In the genomic region with DNA sequence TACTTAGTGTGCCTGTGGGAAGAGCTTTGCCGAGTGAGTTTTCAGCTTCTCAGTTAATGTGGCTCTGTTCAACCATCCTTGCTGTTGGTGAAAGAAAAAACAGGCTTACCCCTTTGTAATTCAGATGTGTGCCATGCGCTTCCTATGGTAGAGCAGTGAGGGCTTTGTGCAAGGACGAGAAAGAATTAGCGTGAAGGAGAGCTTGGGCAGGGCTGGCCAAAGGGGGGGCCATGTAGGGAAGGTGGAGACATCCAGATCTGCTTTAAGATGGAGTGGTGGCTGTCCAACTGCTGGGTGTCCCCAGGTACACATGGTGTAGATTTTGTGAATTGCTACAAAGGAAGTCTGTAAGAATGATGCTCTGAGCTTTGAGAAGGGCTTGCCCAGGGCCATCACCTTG, we compare ENCODE assay signal across 20 mouse cellular contexts. TPM values are rescaled to one million over a fixed set of nuclear protein-coding genes. Genes with fewer than 3 reads are reported as not detected.
DNase-seq lines count a peak whose midpoint lies in the region; ATAC-seq lines count a peak whose summit lies in the region.
"Had no signal": no experiment of that assay in that cellular context is flagged by ENCODE, and none has a peak within 500 bp of the region (broad histone marks: within the 10 kb centered on the region; RNA-seq: fewer than 3 reads in every experiment).

No protein-coding gene starts in this region.

- H3K36me3 ChIP-seq in forebrain, embryonic 11.5 days (ENCODE audit: control insufficient read depth, insufficient read depth, low read length), result no peaks in the 10 kb centered on the region
- H3K36me3 ChIP-seq in forebrain, embryonic 14.5 days (ENCODE audit: control insufficient read depth, insufficient read depth, low read length), result no peaks in the 10 kb centered on the region
- no peaks in the 10 kb centered on the region for H3K36me3 ChIP-seq in heart, embryonic 16.5 days (ENCODE audit: control insufficient read depth, insufficient read depth)
- no peaks in the 10 kb centered on the region for H3K36me3 ChIP-seq in midbrain, embryonic 12.5 days
- H3K36me3 ChIP-seq in midbrain, embryonic 14.5 days (ENCODE audit: control insufficient read depth, insufficient read depth, low read length), result no peaks in the 10 kb centered on the region
- no peaks in the 10 kb centered on the region for H3K36me3 ChIP-seq in midbrain, embryonic 15.5 days (replicated peaks)
- H3K36me3 ChIP-seq: liver, embryonic 13.5 days; lung, embryonic 15.5 days had no signal

- H3K9ac ChIP-seq in forebrain, embryonic 11.5 days (ENCODE audit: low read length), result no peak overlapping the region
- no peak overlapping the region for H3K9ac ChIP-seq in forebrain, embryonic 14.5 days (ENCODE audit: low read length)
- peak overlapping the region; percentile 35; the same call in 1 of the 2 replicates for H3K9ac ChIP-seq in heart, embryonic 16.5 days (ENCODE audit: low read length)
- H3K9ac ChIP-seq in midbrain, embryonic 12.5 days (replicated peaks), result no peak overlapping the region
- H3K9ac ChIP-seq in midbrain, embryonic 14.5 days (replicated peaks; ENCODE audit: low read length), result no peak overlapping the region
- H3K9ac ChIP-seq in midbrain, embryonic 15.5 days, result no peak overlapping the region
- H3K9ac ChIP-seq: limb, embryonic 12.5 days; liver, embryonic 13.5 days; lung, embryonic 15.5 days had no signal

- H3K4me3 ChIP-seq in forebrain, embryonic 11.5 days (ENCODE audit: low read depth, low read length), result no peak overlapping the region
- H3K4me3 ChIP-seq in forebrain, embryonic 14.5 days (ENCODE audit: low read depth, low read length), result no peak overlapping the region
- H3K4me3 ChIP-seq in heart, embryonic 16.5 days (ENCODE audit: low read length), result no peak overlapping the region
- H3K4me3 ChIP-seq in midbrain, embryonic 12.5 days, result no peak overlapping the region
- no peak overlapping the region for H3K4me3 ChIP-seq in midbrain, embryonic 14.5 days (replicated peaks; ENCODE audit: low read depth, low read length)
- H3K4me3 ChIP-seq in midbrain, embryonic 15.5 days, result no peak overlapping the region
- H3K4me3 ChIP-seq: limb, embryonic 12.5 days; liver, embryonic 13.5 days; lung, embryonic 15.5 days had no signal

- no peak overlapping the region for H3K27ac ChIP-seq in forebrain, embryonic 11.5 days (ENCODE audit: low read depth, low read length)
- no peak overlapping the region for H3K27ac ChIP-seq in forebrain, embryonic 14.5 days (ENCODE audit: low read depth, low read length)
- H3K27ac ChIP-seq in heart, embryonic 16.5 days (ENCODE audit: low read length), result peak overlapping the region; percentile 89
- no peak overlapping the region for H3K27ac ChIP-seq in midbrain, embryonic 12.5 days (replicated peaks)
- H3K27ac ChIP-seq in midbrain, embryonic 14.5 days (replicated peaks; ENCODE audit: low read depth, low read length), result no peak overlapping the region
- no peak overlapping the region for H3K27ac ChIP-seq in midbrain, embryonic 15.5 days
- H3K27ac ChIP-seq: limb, embryonic 12.5 days; liver, embryonic 13.5 days; lung, embryonic 15.5 days; macrophage had no signal

- no peaks in the 10 kb centered on the region for H3K9me3 ChIP-seq in forebrain, embryonic 11.5 days (ENCODE audit: control insufficient read depth, low read length)
- no peaks in the 10 kb centered on the region for H3K9me3 ChIP-seq in forebrain, embryonic 14.5 days (replicated peaks; ENCODE audit: control insufficient read depth, low read length)
- H3K9me3 ChIP-seq in heart, embryonic 16.5 days (replicated peaks; ENCODE audit: control insufficient read depth, low read length), result no peaks in the 10 kb centered on the region
- no peaks in the 10 kb centered on the region for H3K9me3 ChIP-seq in midbrain, embryonic 12.5 days
- H3K9me3 ChIP-seq in midbrain, embryonic 14.5 days (ENCODE audit: control insufficient read depth, low read length), result no peaks in the 10 kb centered on the region
- no peaks in the 10 kb centered on the region for H3K9me3 ChIP-seq in midbrain, embryonic 15.5 days
- H3K9me3 ChIP-seq: limb, embryonic 12.5 days; liver, embryonic 13.5 days; lung, embryonic 15.5 days had no signal

- DNase-seq in forebrain, embryonic 11.5 days (ENCODE audit: low spot score), result no peak
- DNase-seq in forebrain, embryonic 14.5 days (ENCODE audit: low spot score), result no peak
- DNase-seq in heart, adult 8-10 months (ENCODE audit: low spot score), result no peak
- DNase-seq in midbrain, embryonic 14.5 days, result no peak
- DNase-seq in embryo, embryonic 9.5 days (ENCODE audit: extremely low spot score), result no peak
- DNase-seq: cerebellum, postnatal 10 days; gastrocnemius, postnatal 14 days; kidney, adult 9 months; kidney, postnatal 4 days; liver, embryonic 13.5 days; retina, postnatal 1 day; right cerebral cortex, postnatal 4 days; thymus, postnatal 36 days had no signal

- H3K4me1 ChIP-seq in forebrain, embryonic 11.5 days (replicated peaks; ENCODE audit: control insufficient read depth, insufficient read depth, low read length), result 0 out of 2 replicates have a peak, but pooled peaks cover 2% of the 10 kb centered on the region
- peaks cover 9% of the 10 kb centered on the region; the same call in 1 of the 2 replicates for H3K4me1 ChIP-seq in forebrain, embryonic 14.5 days (ENCODE audit: control insufficient read depth, insufficient read depth, low read length)
- peaks cover 63% of the 10 kb centered on the region for H3K4me1 ChIP-seq in heart, embryonic 16.5 days (ENCODE audit: control insufficient read depth, insufficient read depth, low read length)
- peaks cover 23% of the 10 kb centered on the region for H3K4me1 ChIP-seq in midbrain, embryonic 12.5 days
- H3K4me1 ChIP-seq in midbrain, embryonic 14.5 days (ENCODE audit: control insufficient read depth, insufficient read depth, low read length), result peaks cover 13% of the 10 kb centered on the region
- peaks cover 13% of the 10 kb centered on the region for H3K4me1 ChIP-seq in midbrain, embryonic 15.5 days

- 0 out of 2 replicates have a peak, but pooled peaks have one; percentile 42 for ATAC-seq in forebrain, embryonic 11.5 days (replicated peaks; ENCODE audit: low FRiP score)
- no peak for ATAC-seq in forebrain, embryonic 14.5 days
- no peak for ATAC-seq in heart, embryonic 16.5 days (replicated peaks; ENCODE audit: extremely low read depth, insufficient read depth, low FRiP score)
- ATAC-seq in midbrain, embryonic 12.5 days (ENCODE audit: low FRiP score, low read depth), result peak; percentile 57; the same call in 1 of the 2 replicates
- ATAC-seq in midbrain, embryonic 14.5 days (ENCODE audit: low FRiP score, low TSS enrichment), result no peak
- peak; percentile 43; the same call in 1 of the 2 replicates for ATAC-seq in midbrain, embryonic 15.5 days (replicated peaks)

- H3K4me2 ChIP-seq in forebrain, embryonic 11.5 days (ENCODE audit: low read depth, low read length, severe bottlenecking), result no peak overlapping the region
- no peak overlapping the region for H3K4me2 ChIP-seq in forebrain, embryonic 14.5 days (ENCODE audit: low read length)
- H3K4me2 ChIP-seq in heart, embryonic 16.5 days (ENCODE audit: low read depth, low read length), result no peak overlapping the region
- H3K4me2 ChIP-seq in midbrain, embryonic 12.5 days (replicated peaks), result no peak overlapping the region
- no peak overlapping the region for H3K4me2 ChIP-seq in midbrain, embryonic 14.5 days (ENCODE audit: low read length)
- H3K4me2 ChIP-seq in midbrain, embryonic 15.5 days, result no peak overlapping the region
- H3K4me2 ChIP-seq: limb, embryonic 12.5 days; liver, embryonic 13.5 days; lung, embryonic 15.5 days had no signal

- 52% methylated on average over 4 of the region's 4 CpGs for WGBS in forebrain, embryonic 11.5 days
- 21% methylated on average over 4 of the region's 4 CpGs for WGBS in forebrain, embryonic 14.5 days
- WGBS in heart, embryonic 16.5 days, result 81% methylated on average over 4 of the region's 4 CpGs
- 33% methylated on average over 4 of the region's 4 CpGs for WGBS in midbrain, embryonic 12.5 days
- 18% methylated on average over 4 of the region's 4 CpGs for WGBS in midbrain, embryonic 14.5 days
- 28% methylated on average over 4 of the region's 4 CpGs for WGBS in midbrain, embryonic 15.5 days

- H3K27me3 ChIP-seq in forebrain, embryonic 11.5 days (ENCODE audit: control insufficient read depth, insufficient read depth, low read length), result no peaks in the 10 kb centered on the region
- H3K27me3 ChIP-seq in forebrain, embryonic 14.5 days (replicated peaks; ENCODE audit: control insufficient read depth, insufficient read depth, low read length), result no peaks in the 10 kb centered on the region
- no peaks in the 10 kb centered on the region for H3K27me3 ChIP-seq in heart, embryonic 16.5 days (ENCODE audit: control insufficient read depth, insufficient read depth, low read length)
- H3K27me3 ChIP-seq in midbrain, embryonic 12.5 days, result no peaks in the 10 kb centered on the region
- no peaks in the 10 kb centered on the region for H3K27me3 ChIP-seq in midbrain, embryonic 14.5 days (ENCODE audit: control insufficient read depth, insufficient read depth, low read length)
- H3K27me3 ChIP-seq in midbrain, embryonic 15.5 days (replicated peaks), result no peaks in the 10 kb centered on the region
- H3K27me3 ChIP-seq: limb, embryonic 12.5 days; liver, embryonic 13.5 days; lung, embryonic 15.5 days had no signal

RNA-seq across cellular contexts. Expression of a gene that starts 29.9 kb away (rescaled TPM):
- polyA plus RNA-seq in forebrain, embryonic 11.5 days (2014; fragmentation: Nextera tagmentation; extraction: Ambion mirVana), result 20.4 and 22.1 TPM in 2 replicates
- 4.8 and 6.7 TPM in 2 replicates for polyA plus RNA-seq in forebrain, embryonic 14.5 days (2014; fragmentation: Nextera tagmentation; extraction: Ambion mirVana)
- polyA plus RNA-seq in heart, embryonic 16.5 days (2015; fragmentation: Nextera tagmentation; extraction: Ambion mirVana), result 42.6 and 46.2 TPM in 2 replicates
- 10 to 100 TPM; 21.5 to 24.7 (median 23.3) TPM for total RNA-seq in heart, adult 8-10 months (2022)
- 18.8 and 20.7 TPM in 2 replicates for polyA plus RNA-seq in midbrain, embryonic 12.5 days (2016; fragmentation: Nextera tagmentation; extraction: Ambion mirVana)
- 5.8 and 9.6 TPM in 2 replicates for polyA plus RNA-seq in midbrain, embryonic 14.5 days (2014; fragmentation: Nextera tagmentation; extraction: Ambion mirVana)
- polyA plus RNA-seq in midbrain, embryonic 15.5 days (2015; fragmentation: Nextera tagmentation; extraction: Ambion mirVana), result 10.4 and 12.2 TPM in 2 replicates
- total RNA-seq: MEL had no signal

Comparison
In these comparisons a context has a peak if more than half of its experiments do, and no peak if none do; other contexts are left out.
1. ATAC-seq: peak in forebrain, embryonic 11.5 days (single experiment), midbrain, embryonic 12.5 days (single experiment) and midbrain, embryonic 15.5 days (single experiment); none in forebrain, embryonic 14.5 days (single experiment), heart, embryonic 16.5 days (single experiment) and midbrain, embryonic 14.5 days (single experiment).